Mouse (Mus musculus) urinary bladder, adult 2 months (tissue): ENCODE measurements around the gene Spn. TPM values are rescaled to one million over a fixed set of nuclear protein-coding genes. Genes with fewer than 3 reads are reported as not detected.
"Not testable (repeated sequence)": the region's sequence is repeated elsewhere in the genome, so short reads cannot be mapped to it uniquely, and the experiment has no call there.

Experiments used
- DNase-seq: peaks from one replicate; pipeline ENCODE4 v3.0.0; 2022; ENCODE audit warnings: low spot score
- polyA plus RNA-seq: library from polyadenylated mRNA; depleted of rRNA; stranded (reverse); fragments of >200 nt; gene quantifications from 2 replicates; pipeline ENCODE4 v1.2.3, GENCODE M21; 2012

Gene Spn
- polyA plus RNA-seq, 1 experiment: 1.2 TPM

- no peak for DNase-seq
Observed at GRCm38 (mm10) chr7:127105551-127105950, 32.1 kb downstream of the Spn start.

DNA sequence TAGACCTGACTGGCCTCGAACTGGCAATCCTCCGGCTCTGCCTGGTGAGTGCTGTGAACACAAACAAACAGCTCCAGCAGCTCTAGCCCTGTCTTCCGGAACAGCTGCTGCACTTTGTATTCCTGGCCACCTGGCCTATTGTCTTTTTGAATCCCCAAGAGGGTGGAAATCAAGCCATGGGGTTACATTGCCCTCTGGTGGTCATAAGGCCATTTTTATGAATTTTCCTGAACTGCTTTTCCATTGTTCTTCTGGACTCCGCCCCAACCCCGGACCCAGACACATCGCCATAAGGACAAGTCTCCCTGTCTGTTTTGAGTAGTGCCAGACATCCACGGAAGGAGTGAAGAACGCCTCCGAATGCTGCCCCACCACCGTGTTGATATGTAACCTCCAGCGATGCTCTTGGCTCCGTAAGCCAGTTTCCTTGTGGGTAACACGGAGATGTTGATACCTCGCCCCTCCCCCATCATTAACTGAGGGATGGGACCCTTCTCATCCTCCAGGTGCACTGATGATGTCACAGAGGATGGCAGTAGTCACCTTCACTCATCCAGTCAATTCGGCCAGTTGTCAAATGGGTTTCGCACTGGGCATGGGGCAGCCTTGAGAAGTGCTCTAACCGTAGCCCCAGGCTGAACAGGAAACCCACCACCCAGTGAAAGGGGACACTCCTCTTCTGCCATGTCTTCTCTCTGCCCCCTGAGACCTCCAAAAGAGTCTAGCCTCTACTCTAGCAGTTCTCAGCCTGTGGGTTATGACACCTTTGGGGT is 32.9 kb downstream of the Spn start:
- no peak for DNase-seq

GRCm38 (mm10) chr7:127103960-127104359 is 33.7 kb downstream of the Spn start:
- DNase-seq: no peak

DNA sequence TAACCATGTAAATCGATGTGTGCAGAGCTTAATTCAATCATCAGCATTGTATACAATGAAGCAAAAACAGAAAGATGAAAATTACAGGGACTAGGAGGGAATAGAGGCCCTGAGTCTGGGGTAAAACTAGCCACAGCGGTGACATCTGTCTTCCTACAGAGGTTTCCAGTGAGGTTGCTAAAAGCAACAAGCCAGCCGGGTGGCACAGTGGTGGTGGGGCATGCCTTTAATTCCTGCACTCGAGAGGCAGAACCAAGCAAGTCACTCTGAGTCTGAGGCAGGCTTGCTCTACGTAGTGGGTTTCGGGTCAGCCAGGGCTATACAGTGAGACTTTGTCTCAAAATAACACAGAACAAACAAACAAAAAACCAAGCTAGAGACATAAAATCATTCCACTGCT is 35.5 kb downstream of the Spn start:
- DNase-seq: no peak

- no peak for DNase-seq
Observed at GRCm38 (mm10) chr7:127101451-127102016, 36.1 kb downstream of the Spn start.

DNA sequence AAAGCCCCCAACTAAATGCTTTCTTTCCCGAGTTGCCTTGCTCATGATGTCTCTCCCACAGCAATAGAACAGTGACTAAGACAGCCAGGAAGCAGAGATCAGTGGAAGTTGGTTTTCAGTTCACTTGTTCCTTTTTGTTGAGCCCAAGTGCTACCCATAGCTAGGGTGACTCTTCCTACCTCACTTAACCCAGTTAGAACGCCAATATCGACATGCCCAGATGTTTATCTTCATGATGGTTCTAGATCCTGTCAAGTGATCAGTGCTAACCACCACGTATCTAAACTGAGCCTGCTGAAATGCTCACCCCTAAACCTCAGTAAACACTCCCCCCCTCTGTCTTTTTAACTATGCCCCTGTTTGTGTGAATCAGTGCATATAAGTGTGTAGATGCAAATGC is 38.1 kb downstream of the Spn start:
- DNase-seq: no peak

DNA sequence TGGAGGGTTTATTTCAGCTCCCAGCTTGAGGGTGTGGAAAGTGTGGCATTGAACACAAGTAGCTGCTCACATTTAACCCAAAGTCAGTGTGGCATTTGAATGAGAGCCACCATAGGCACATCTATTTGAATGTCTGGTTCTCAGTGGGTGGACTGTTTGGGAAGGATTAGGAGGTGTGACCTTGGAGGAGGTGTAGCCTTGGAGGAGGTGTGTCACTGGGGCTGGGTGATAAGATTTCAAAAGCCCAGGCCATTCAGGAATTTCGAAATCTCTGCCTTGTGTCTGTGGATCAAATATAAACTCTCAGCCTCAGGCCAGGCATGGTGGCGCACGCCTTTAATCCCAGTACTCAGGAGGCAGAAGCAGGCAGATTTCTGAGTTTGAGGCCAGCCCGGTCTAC is 38.7 kb downstream of the Spn start:
- no peak for DNase-seq

DNA sequence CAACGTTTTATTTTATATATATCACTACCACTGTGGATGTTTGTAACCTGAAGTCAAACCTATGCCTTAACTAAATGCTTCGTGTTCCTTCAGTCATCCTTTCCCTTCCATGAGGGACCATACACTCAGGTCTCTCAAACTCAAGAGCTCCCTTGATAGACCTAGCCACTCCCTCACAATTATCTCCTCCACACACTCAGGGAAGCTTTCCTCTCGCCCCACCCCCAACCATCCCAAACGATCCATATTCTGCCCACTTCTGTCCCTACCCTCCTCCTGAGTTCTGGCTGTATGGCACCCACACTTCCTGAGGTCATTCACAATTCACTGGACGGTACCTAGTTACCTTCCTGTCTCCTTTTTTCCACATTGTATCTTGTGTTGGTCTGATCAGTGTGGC is 39.1 kb downstream of the Spn start:
- no peak for DNase-seq

GRCm38 (mm10) chr7:127096456-127096855 is 41.2 kb downstream of the Spn start:
- DNase-seq: no peak

- no peak for DNase-seq
Observed at GRCm38 (mm10) chr7:127093914-127094313, 43.7 kb downstream of the Spn start.

- DNase-seq: no peak
Observed at GRCm38 (mm10) chr7:127091114-127091896, 46.3 kb downstream of the Spn start, which contains the start of gene AI467606. Gene AI467606 (plus strand): TSS chr7:127091359.

- DNase-seq: no peak
Observed at GRCm38 (mm10) chr7:127090154-127091113, 47.2 kb downstream of the Spn start.

- DNase-seq: no peak
Observed at GRCm38 (mm10) chr7:127088901-127089845, 48.5 kb downstream of the Spn start.

GRCm38 (mm10) chr7:127088083-127088482 is 49.5 kb downstream of the Spn start:
- no peak for DNase-seq

- DNase-seq: not testable (repeated sequence)
Observed at GRCm38 (mm10) chr7:127087278-127088010, 50.2 kb downstream of the Spn start, which contains the start of gene Zg16. Gene Zg16 (minus strand): TSS chr7:127087328.

DNA sequence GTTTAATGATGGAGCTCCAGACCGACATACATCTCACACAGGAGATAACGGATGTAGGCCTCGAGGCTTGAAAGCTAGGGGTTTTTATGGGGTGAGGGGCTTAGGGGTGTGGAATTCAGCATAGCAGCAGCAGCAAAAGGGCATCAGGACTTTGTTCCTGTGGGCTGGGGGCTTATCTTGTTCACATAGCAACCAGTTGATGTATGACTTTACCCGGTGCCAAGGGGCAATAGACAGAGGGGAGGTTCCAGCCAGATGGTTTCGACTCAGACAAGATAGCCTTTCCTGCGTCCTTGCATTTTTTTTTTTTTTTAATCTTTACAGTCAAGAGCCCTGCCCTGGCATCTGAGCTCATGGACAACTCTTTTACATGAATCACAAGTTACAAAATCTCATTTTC is 51.9 kb downstream of the Spn start:
- DNase-seq: not testable (repeated sequence)

- no peak for DNase-seq
Observed at GRCm38 (mm10) chr7:127084794-127085193, 52.8 kb downstream of the Spn start.

GRCm38 (mm10) chr7:127083689-127084088 is 53.9 kb downstream of the Spn start:
- DNase-seq: no peak

DNA sequence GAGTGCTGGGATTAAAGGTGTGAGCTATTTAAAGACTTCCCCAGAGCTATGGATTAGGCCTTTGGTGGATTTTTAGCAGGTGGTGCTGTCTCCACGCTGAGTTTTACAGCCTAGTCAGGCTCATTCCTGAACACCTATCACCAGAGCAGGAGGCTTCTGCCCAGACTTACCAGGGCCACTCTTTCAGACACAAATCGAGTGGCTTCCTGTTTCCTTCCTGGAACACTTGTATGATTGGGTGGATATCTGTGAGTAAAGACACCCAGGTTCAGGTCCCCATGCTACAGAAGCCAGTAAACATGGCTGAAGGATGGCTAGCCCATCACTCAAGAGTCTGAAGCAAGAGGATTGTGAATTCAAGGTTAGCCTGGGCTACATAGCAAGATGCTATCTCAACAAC is 54.6 kb downstream of the Spn start:
- no peak for DNase-seq

GRCm38 (mm10) chr7:127082271-127082670 is 55.4 kb downstream of the Spn start:
- DNase-seq: no peak
